Mouse (Mus musculus): ENCODE measurements around the gene Zfp646. TPM values are rescaled to one million over a fixed set of nuclear protein-coding genes. Genes with fewer than 3 reads are reported as not detected.

The Zfp646 gene
- polyA plus RNA-seq, 1 experiment = 42.5 TPM

GRCm38 (mm10) chr7:127875627-127876001, 407 bp upstream of the Zfp646 start:
- Histone ChIP-seq H3K9me3 (replicated peaks; ENCODE audit: control insufficient read depth, insufficient read depth, low read length, poor library complexity, severe bottlenecking) (no peaks in the 10 kb centered on the region), H3K27me3 (ENCODE audit: control insufficient read depth, insufficient read depth, low read length, poor library complexity, severe bottlenecking) (no peaks in the 10 kb centered on the region), H3K36me3 (ENCODE audit: control insufficient read depth, insufficient read depth, low read length, poor library complexity, severe bottlenecking) (peaks cover 18% of the 10 kb centered on the region), H3K27ac (ENCODE audit: insufficient read depth, low read length) (peak overlapping the region; percentile 60), H3K9ac (ENCODE audit: low read depth, poor library complexity, severe bottlenecking) (peak overlapping the region; percentile 95), H3K4me1 (ENCODE audit: control insufficient read depth, insufficient read depth, low read length) (no peaks in the 10 kb centered on the region), H3K4me3 (ENCODE audit: low read depth, low read length) (peak overlapping the region; percentile 86)
- TF ChIP-seq POLR2A (IDR thresholded peaks at IDR 0.05; ENCODE audit: insufficient read depth, low read length) (no peak), CTCF (IDR thresholded peaks at IDR 0.05; ENCODE audit: low read depth, low read length) (no peak), EP300 (IDR thresholded peaks at IDR 0.05; ENCODE audit: insufficient read depth, low read depth, low read length) (no peak)

GRCm38 (mm10) chr7:127876467-127877348, 687 bp downstream of the Zfp646 start, which contains the start of gene Zfp668:
Gene Zfp668 (minus strand): TSS chr7:127876828.
- Histone ChIP-seq H3K4me1 (ENCODE audit: control insufficient read depth, insufficient read depth, low read length) (no peaks in the 10 kb centered on the region), H3K4me3 (ENCODE audit: low read depth, low read length) (peak within 1 kb of the TSS; percentile 86), H3K36me3 (ENCODE audit: control insufficient read depth, insufficient read depth, low read length, poor library complexity, severe bottlenecking) (peaks cover 29% of the 10 kb centered on the region), H3K27me3 (ENCODE audit: control insufficient read depth, insufficient read depth, low read length, poor library complexity, severe bottlenecking) (no peaks in the 10 kb centered on the region), H3K27ac (ENCODE audit: insufficient read depth, low read length) (peak within 1 kb of the TSS; percentile 60), H3K9ac (ENCODE audit: low read depth, poor library complexity, severe bottlenecking) (peak within 1 kb of the TSS; percentile 95), H3K9me3 (replicated peaks; ENCODE audit: control insufficient read depth, insufficient read depth, low read length, poor library complexity, severe bottlenecking) (no peaks in the 10 kb centered on the region)
- TF ChIP-seq POLR2A (IDR thresholded peaks at IDR 0.05; ENCODE audit: insufficient read depth, low read length) = peak; percentile 46
- no peak for TF ChIP-seq CTCF (IDR thresholded peaks at IDR 0.05; ENCODE audit: low read depth, low read length)

- Histone ChIP-seq H3K27me3 (ENCODE audit: control insufficient read depth, insufficient read depth, low read length, poor library complexity, severe bottlenecking) (no peaks in the 10 kb centered on the region), H3K27ac (ENCODE audit: insufficient read depth, low read length) (no peak overlapping the region), H3K9ac (ENCODE audit: low read depth, poor library complexity, severe bottlenecking) (no peak overlapping the region), H3K9me3 (replicated peaks; ENCODE audit: control insufficient read depth, insufficient read depth, low read length, poor library complexity, severe bottlenecking) (no peaks in the 10 kb centered on the region), H3K4me1 (ENCODE audit: control insufficient read depth, insufficient read depth, low read length) (no peaks in the 10 kb centered on the region), H3K36me3 (ENCODE audit: control insufficient read depth, insufficient read depth, low read length, poor library complexity, severe bottlenecking) (peaks cover 41% of the 10 kb centered on the region), H3K4me3 (ENCODE audit: low read depth, low read length) (no peak overlapping the region)
- no peak for TF ChIP-seq EP300 (IDR thresholded peaks at IDR 0.05; ENCODE audit: insufficient read depth, low read depth, low read length)
- TF ChIP-seq CTCF (IDR thresholded peaks at IDR 0.05; ENCODE audit: low read depth, low read length) = no peak
- no peak for TF ChIP-seq POLR2A (IDR thresholded peaks at IDR 0.05; ENCODE audit: insufficient read depth, low read length)
Observed at GRCm38 (mm10) chr7:127879301-127879700, 3.3 kb downstream of the Zfp646 start.

GRCm38 (mm10) chr7:127880431-127880830, 4.4 kb downstream of the Zfp646 start:
- no peak overlapping the region for H3K4me3 ChIP-seq (ENCODE audit: low read depth, low read length)
- TF ChIP-seq EP300 (IDR thresholded peaks at IDR 0.05; ENCODE audit: insufficient read depth, low read depth, low read length) = no peak
- TF ChIP-seq CTCF (IDR thresholded peaks at IDR 0.05; ENCODE audit: low read depth, low read length) = peak; percentile 4
- H3K36me3 ChIP-seq (ENCODE audit: control insufficient read depth, insufficient read depth, low read length, poor library complexity, severe bottlenecking) = peaks cover 49% of the 10 kb centered on the region
- H3K9me3 ChIP-seq (replicated peaks; ENCODE audit: control insufficient read depth, insufficient read depth, low read length, poor library complexity, severe bottlenecking) = no peaks in the 10 kb centered on the region
- H3K4me1 ChIP-seq (ENCODE audit: control insufficient read depth, insufficient read depth, low read length) = no peaks in the 10 kb centered on the region
- H3K9ac ChIP-seq (ENCODE audit: low read depth, poor library complexity, severe bottlenecking) = no peak overlapping the region
- no peaks in the 10 kb centered on the region for H3K27me3 ChIP-seq (ENCODE audit: control insufficient read depth, insufficient read depth, low read length, poor library complexity, severe bottlenecking)
- H3K27ac ChIP-seq (ENCODE audit: insufficient read depth, low read length) = no peak overlapping the region

- no peak overlapping the region for H3K4me3 ChIP-seq (ENCODE audit: low read depth, low read length)
- H3K27me3 ChIP-seq (ENCODE audit: control insufficient read depth, insufficient read depth, low read length, poor library complexity, severe bottlenecking) = no peaks in the 10 kb centered on the region
- no peak for TF ChIP-seq POLR2A (IDR thresholded peaks at IDR 0.05; ENCODE audit: insufficient read depth, low read length)
- no peak for TF ChIP-seq CTCF (IDR thresholded peaks at IDR 0.05; ENCODE audit: low read depth, low read length)
- no peak for TF ChIP-seq EP300 (IDR thresholded peaks at IDR 0.05; ENCODE audit: insufficient read depth, low read depth, low read length)
- no peaks in the 10 kb centered on the region for H3K9me3 ChIP-seq (replicated peaks; ENCODE audit: control insufficient read depth, insufficient read depth, low read length, poor library complexity, severe bottlenecking)
- H3K36me3 ChIP-seq (ENCODE audit: control insufficient read depth, insufficient read depth, low read length, poor library complexity, severe bottlenecking) = peaks cover 41% of the 10 kb centered on the region
- no peak overlapping the region for H3K9ac ChIP-seq (ENCODE audit: low read depth, poor library complexity, severe bottlenecking)
- H3K27ac ChIP-seq (ENCODE audit: insufficient read depth, low read length) = no peak overlapping the region
- H3K4me1 ChIP-seq (ENCODE audit: control insufficient read depth, insufficient read depth, low read length) = no peaks in the 10 kb centered on the region
Observed at GRCm38 (mm10) chr7:127885951-127886350, 9.9 kb downstream of the Zfp646 start.

- Histone ChIP-seq H3K4me3 (ENCODE audit: low read depth, low read length) (no peak overlapping the region), H3K4me1 (ENCODE audit: control insufficient read depth, insufficient read depth, low read length) (no peaks in the 10 kb centered on the region), H3K27ac (ENCODE audit: insufficient read depth, low read length) (no peak overlapping the region), H3K9ac (ENCODE audit: low read depth, poor library complexity, severe bottlenecking) (no peak overlapping the region), H3K9me3 (replicated peaks; ENCODE audit: control insufficient read depth, insufficient read depth, low read length, poor library complexity, severe bottlenecking) (no peaks in the 10 kb centered on the region), H3K36me3 (ENCODE audit: control insufficient read depth, insufficient read depth, low read length, poor library complexity, severe bottlenecking) (peaks cover 35% of the 10 kb centered on the region), H3K27me3 (ENCODE audit: control insufficient read depth, insufficient read depth, low read length, poor library complexity, severe bottlenecking) (no peaks in the 10 kb centered on the region)
- no peak for TF ChIP-seq EP300 (IDR thresholded peaks at IDR 0.05; ENCODE audit: insufficient read depth, low read depth, low read length)
- TF ChIP-seq CTCF (IDR thresholded peaks at IDR 0.05; ENCODE audit: low read depth, low read length) = no peak
- TF ChIP-seq POLR2A (IDR thresholded peaks at IDR 0.05; ENCODE audit: insufficient read depth, low read length) = no peak
Observed at GRCm38 (mm10) chr7:127886551-127886950, 10.5 kb downstream of the Zfp646 start.
